8 mouse cellular contexts compared by ENCODE assay signal in the genomic region with DNA sequence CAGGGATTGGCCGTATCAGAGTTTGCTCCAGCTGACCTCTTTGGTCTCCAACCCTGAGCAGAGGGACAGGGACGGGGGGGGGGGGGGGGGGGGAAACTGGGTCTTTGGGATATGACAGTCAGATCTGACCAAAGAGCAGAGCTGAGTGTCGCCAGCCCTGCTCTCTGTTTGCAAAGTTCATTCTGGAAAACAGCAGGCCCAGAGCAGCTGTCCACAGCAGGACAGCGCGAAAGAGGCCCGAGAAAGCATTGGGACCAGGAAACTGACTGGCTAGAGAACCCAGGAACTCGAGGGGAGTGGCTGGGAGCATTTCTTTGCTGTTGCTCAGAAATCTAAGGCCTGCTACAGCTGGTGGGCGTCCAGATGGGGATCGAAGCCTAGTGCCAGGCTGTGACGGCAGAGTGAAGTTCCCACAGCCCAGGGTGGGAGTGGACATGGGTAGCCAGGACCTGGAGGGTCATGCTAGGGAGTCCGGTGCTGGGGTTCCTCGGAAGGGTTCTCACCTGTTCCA. TPM values are rescaled to one million over a fixed set of nuclear protein-coding genes. Genes with fewer than 3 reads are reported as not detected.
DNase-seq lines count a peak whose midpoint lies in the region; ATAC-seq and TF ChIP-seq lines count a peak whose summit lies in the region.

No protein-coding gene starts in this region.

- H3K9ac ChIP-seq in embryonic facial prominence, embryonic 11.5 days (replicated peaks; ENCODE audit: low read length) = no peak overlapping the region; the same call in 1 of the 2 replicates
- peak overlapping the region; percentile 47 for H3K9ac ChIP-seq in heart, postnatal 0 days (replicated peaks; ENCODE audit: low read depth, low read length)
- H3K9ac ChIP-seq in limb, embryonic 11.5 days (ENCODE audit: low read length) = no peak overlapping the region
- peak overlapping the region; percentile 49; the same call in 1 of the 2 replicates for H3K9ac ChIP-seq in midbrain, embryonic 12.5 days (replicated peaks)

- no peaks in the 10 kb centered on the region for H3K36me3 ChIP-seq in embryonic facial prominence, embryonic 11.5 days (replicated peaks; ENCODE audit: control insufficient read depth, insufficient read depth, low read depth, low read length)
- H3K36me3 ChIP-seq in heart, postnatal 0 days (replicated peaks; ENCODE audit: control insufficient read depth, insufficient read depth, low read length) = no peaks in the 10 kb centered on the region
- H3K36me3 ChIP-seq in limb, embryonic 11.5 days (ENCODE audit: control insufficient read depth, insufficient read depth, low read length) = no peaks in the 10 kb centered on the region
- no peaks in the 10 kb centered on the region for H3K36me3 ChIP-seq in midbrain, embryonic 12.5 days

- no peaks in the 10 kb centered on the region for H3K27me3 ChIP-seq in embryonic facial prominence, embryonic 11.5 days (ENCODE audit: control insufficient read depth, insufficient read depth, low read length)
- H3K27me3 ChIP-seq in heart, postnatal 0 days (ENCODE audit: control insufficient read depth, insufficient read depth, low read length) = no peaks in the 10 kb centered on the region
- peaks cover 8% of the 10 kb centered on the region; the same call in 1 of the 2 replicates for H3K27me3 ChIP-seq in limb, embryonic 11.5 days (ENCODE audit: control insufficient read depth, insufficient read depth, low read length)
- peaks cover 37% of the 10 kb centered on the region for H3K27me3 ChIP-seq in midbrain, embryonic 12.5 days

- H3K4me2 ChIP-seq in embryonic facial prominence, embryonic 11.5 days (ENCODE audit: low read depth, low read length) = peak overlapping the region; percentile 95
- H3K4me2 ChIP-seq in heart, postnatal 0 days (ENCODE audit: low read depth, low read length) = peak overlapping the region; percentile 85
- peak overlapping the region; percentile 76 for H3K4me2 ChIP-seq in limb, embryonic 11.5 days (ENCODE audit: low read depth, severe bottlenecking)
- H3K4me2 ChIP-seq in midbrain, embryonic 12.5 days (replicated peaks) = peak overlapping the region; percentile 94

- H3K4me1 ChIP-seq in embryonic facial prominence, embryonic 11.5 days (ENCODE audit: control insufficient read depth, insufficient read depth, low read length) = no peaks in the 10 kb centered on the region
- peaks cover 8% of the 10 kb centered on the region; the same call in 1 of the 2 replicates for H3K4me1 ChIP-seq in heart, postnatal 0 days (ENCODE audit: control insufficient read depth, insufficient read depth)
- peaks cover 9% of the 10 kb centered on the region for H3K4me1 ChIP-seq in limb, embryonic 11.5 days (ENCODE audit: control insufficient read depth, insufficient read depth, low read length)
- H3K4me1 ChIP-seq in midbrain, embryonic 12.5 days = peaks cover 16% of the 10 kb centered on the region

- no peaks in the 10 kb centered on the region for H3K9me3 ChIP-seq in embryonic facial prominence, embryonic 11.5 days (replicated peaks; ENCODE audit: control insufficient read depth, low read length)
- H3K9me3 ChIP-seq in heart, postnatal 0 days (replicated peaks; ENCODE audit: control insufficient read depth, low read length) = no peaks in the 10 kb centered on the region
- no peaks in the 10 kb centered on the region for H3K9me3 ChIP-seq in limb, embryonic 11.5 days (ENCODE audit: control insufficient read depth, low read length)
- H3K9me3 ChIP-seq in midbrain, embryonic 12.5 days = no peaks in the 10 kb centered on the region

- TF ChIP-seq EP300 in heart, postnatal 0 days (IDR thresholded peaks at IDR 0.05; ENCODE audit: low read depth) = no peak

- peak overlapping the region; percentile 48 for H3K4me3 ChIP-seq in embryonic facial prominence, embryonic 11.5 days (ENCODE audit: low read depth, low read length)
- H3K4me3 ChIP-seq in heart, postnatal 0 days (ENCODE audit: low read depth, low read length) = peak overlapping the region; percentile 54
- H3K4me3 ChIP-seq in limb, embryonic 11.5 days (ENCODE audit: low read depth, low read length) = peak overlapping the region; percentile 42
- peak overlapping the region; percentile 47 for H3K4me3 ChIP-seq in midbrain, embryonic 12.5 days

- peak; percentile 40; the same call in 1 of the 2 replicates for ATAC-seq in embryonic facial prominence, embryonic 11.5 days (replicated peaks; ENCODE audit: insufficient number of reproducible peaks, low FRiP score, low TSS enrichment, low read depth)
- ATAC-seq in heart, postnatal 0 days (ENCODE audit: insufficient read depth, low read depth) = peak; percentile 15; the same call in 1 of the 2 replicates
- peak; percentile 24; the same call in 1 of the 2 replicates for ATAC-seq in limb, embryonic 11.5 days (ENCODE audit: insufficient number of reproducible peaks, low FRiP score, low TSS enrichment, low read depth)
- 0 out of 2 replicates have a peak, but pooled peaks have one; percentile 16 for ATAC-seq in midbrain, embryonic 12.5 days (ENCODE audit: low FRiP score, low read depth)

- WGBS in embryonic facial prominence, embryonic 11.5 days = 9% methylated on average over 12 of the region's 12 CpGs
- WGBS in heart, postnatal 0 days = 25% methylated on average over 12 of the region's 12 CpGs
- 8% methylated on average over 12 of the region's 12 CpGs for WGBS in limb, embryonic 11.5 days
- WGBS in midbrain, embryonic 12.5 days = 11% methylated on average over 12 of the region's 12 CpGs

- DNase-seq in heart, adult 11 months = peak; percentile 98
- no peak for DNase-seq in heart, postnatal 4 days
- DNase-seq in embryonic facial prominence, embryonic 11.5 days (ENCODE audit: low spot score) = no peak
- DNase-seq in heart, postnatal 0 days (ENCODE audit: low spot score) = peak; percentile 24
- peak; percentile 37 for DNase-seq in limb, embryonic 11.5 days (ENCODE audit: low spot score)
- DNase-seq in cerebellum, postnatal 14 days = no peak
- DNase-seq in thymus, postnatal 14 days = no peak

- TF ChIP-seq CTCF in heart, postnatal 0 days (IDR thresholded peaks at IDR 0.05; ENCODE audit: low read depth) = no peak

- H3K27ac ChIP-seq in embryonic facial prominence, embryonic 11.5 days (replicated peaks; ENCODE audit: low read depth, low read length) = no peak overlapping the region
- H3K27ac ChIP-seq in heart, postnatal 0 days (ENCODE audit: low read depth) = peak overlapping the region; percentile 69
- H3K27ac ChIP-seq in limb, embryonic 11.5 days (replicated peaks; ENCODE audit: low read depth, low read length) = no peak overlapping the region
- H3K27ac ChIP-seq in midbrain, embryonic 12.5 days (replicated peaks) = no peak overlapping the region

RNA-seq across cellular contexts. Expression of gene Fam20a, which starts 1.2 kb away (rescaled TPM):
- total RNA-seq in heart, postnatal 4 days (2021) = 1 to 10 TPM; 5.1 to 5.8 TPM
- 1.3 and 2.9 TPM in 2 replicates for polyA plus RNA-seq in embryonic facial prominence, embryonic 11.5 days (2014; fragmentation: Nextera tagmentation; extraction: Ambion mirVana)
- total RNA-seq in heart, postnatal 0 days (2014; rRNA removed; ENCODE audit: low replicate concordance) = 6.2 and 6.8 TPM in 2 replicates
- polyA plus RNA-seq in heart, postnatal 0 days (2015; fragmentation: Nextera tagmentation; extraction: Ambion mirVana) = 3.0 TPM in 2 replicates
- polyA plus RNA-seq in limb, embryonic 11.5 days (2014; fragmentation: Nextera tagmentation; extraction: Ambion mirVana) = 0.16 and 0.37 TPM in 2 replicates
- polyA plus RNA-seq in midbrain, embryonic 12.5 days (2016; fragmentation: Nextera tagmentation; extraction: Ambion mirVana) = 2.4 and 2.5 TPM in 2 replicates

Comparison
In these comparisons a context has a peak if more than half of its experiments do, and no peak if none do; other contexts are left out.
1. DNase-seq: peak in heart, adult 11 months (single experiment), heart, postnatal 0 days (single experiment) and limb, embryonic 11.5 days (single experiment); none in heart, postnatal 4 days (single experiment), embryonic facial prominence, embryonic 11.5 days (single experiment), cerebellum, postnatal 14 days (0 of 2) and thymus, postnatal 14 days (single experiment).
2. H3K9ac ChIP-seq: peak in heart, postnatal 0 days (single experiment) and midbrain, embryonic 12.5 days (single experiment); none in embryonic facial prominence, embryonic 11.5 days (single experiment) and limb, embryonic 11.5 days (single experiment).
3. Peak in every context shown above with its lines, with median percentiles within 50 percentile points of each other: ATAC-seq, H3K4me2 ChIP-seq and H3K4me3 ChIP-seq.